Mouse (Mus musculus) embryonic facial prominence, embryonic 13.5 days (tissue): ENCODE measurements at regions not wholly inside any gene's neighbourhood (a gene's known extent, or its start where the extent isn't known, plus 50 kb on each side); places are given as distances from the start of the nearest gene placed in this dataset.

Experiments
- ATAC-seq: fragments of 200-750 bp; cut with Nextera tagmentation; 2 replicates; pipeline ENCODE4 v1.8.0; 2017; ENCODE audit warnings: low read depth; ENCODE audit not compliant: insufficient number of reproducible peaks, insufficient read depth, low FRiP score, low TSS enrichment
- H3K27ac ChIP-seq: fragments of 300-500 bp; sonication (generic); 2 replicates; pipeline ENCODE4 v1.5.1; 2015; ENCODE audit warnings: moderate library complexity, mild to moderate bottlenecking, inconsistent platforms
- H3K27me3 ChIP-seq: fragments of 300-500 bp; sonication (generic); 2 replicates; pipeline ENCODE4 v1.6.1; 2015; ENCODE audit warnings: mild to moderate bottlenecking, inconsistent platforms
- H3K36me3 ChIP-seq: fragments of 300-500 bp; sonication (generic); 2 replicates; pipeline ENCODE4 v1.6.1; 2015; ENCODE audit warnings: mild to moderate bottlenecking, inconsistent platforms
- H3K4me1 ChIP-seq: fragments of 300-500 bp; sonication (generic); 2 replicates; pipeline ENCODE4 v1.6.1; 2015; ENCODE audit warnings: inconsistent platforms
- H3K4me2 ChIP-seq: fragments of 300-500 bp; sonication (generic); 2 replicates; pipeline ENCODE4 v1.6.1; 2015; ENCODE audit warnings: moderate library complexity, mild to moderate bottlenecking, inconsistent platforms
- H3K4me3 ChIP-seq: fragments of 300-500 bp; sonication (generic); 2 replicates; pipeline ENCODE4 v1.5.1; 2015; ENCODE audit warnings: mild to moderate bottlenecking, inconsistent platforms
- H3K9ac ChIP-seq: fragments of 300-500 bp; sonication (generic); 2 replicates; pipeline ENCODE4 v1.6.1; 2015; ENCODE audit warnings: mild to moderate bottlenecking, inconsistent platforms
- H3K9me3 ChIP-seq: fragments of 300-500 bp; sonication (generic); 2 replicates; pipeline ENCODE4 v1.6.1; 2016; ENCODE audit warnings: inconsistent platforms
- WGBS: fragments of 180-500 bp; shearing (Covaris S2); methylation state at CpG from one replicate; pipeline ENCODE4 v1.1.7; 2015; ENCODE audit warnings: mixed read lengths; 5-methylcytosine and 5-hydroxymethylcytosine counted together

DNA sequence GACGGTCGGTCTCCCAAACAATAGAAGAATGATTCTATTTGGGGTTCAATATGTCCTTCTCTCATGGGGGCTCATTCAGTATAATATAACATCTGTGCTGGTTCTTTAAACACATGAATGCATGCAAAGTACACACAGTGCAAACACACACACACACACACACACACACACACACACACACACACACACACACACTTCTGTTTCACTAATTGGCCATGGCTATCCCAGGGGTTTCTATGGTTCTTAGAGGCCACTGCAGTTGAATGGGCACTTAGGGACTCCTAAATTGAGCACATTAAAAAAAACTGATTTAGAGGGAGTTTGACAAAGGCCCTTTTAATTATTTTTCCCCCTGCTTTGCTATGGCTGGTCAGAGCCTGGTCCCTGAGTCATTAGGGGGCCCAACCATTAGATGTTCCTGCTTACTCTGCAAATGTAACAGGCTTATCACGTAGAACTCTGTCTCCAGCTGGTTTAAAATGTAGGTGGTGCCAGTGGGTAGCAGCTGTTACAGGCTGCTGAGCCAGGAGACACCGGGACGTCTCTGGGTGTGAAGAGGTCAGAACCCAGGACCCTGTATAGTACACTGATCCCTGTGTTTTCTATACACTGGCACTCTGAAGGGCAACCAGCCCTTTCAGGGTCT, 82.1 kb upstream of the Tab2 start:
- Histone ChIP-seq H3K9me3 (no peaks in the 10 kb centered on the region), H3K36me3 (no peaks in the 10 kb centered on the region), H3K4me1 (peaks cover 12% of the 10 kb centered on the region; the same call in 1 of the 2 replicates), H3K4me2 (no peak overlapping the region), H3K4me3 (no peak overlapping the region), H3K9ac (no peak overlapping the region), H3K27me3 (no peaks in the 10 kb centered on the region), H3K27ac (no peak overlapping the region)
- 38% methylated on average over 5 of the region's 5 CpGs for WGBS
- no peak for ATAC-seq

DNA sequence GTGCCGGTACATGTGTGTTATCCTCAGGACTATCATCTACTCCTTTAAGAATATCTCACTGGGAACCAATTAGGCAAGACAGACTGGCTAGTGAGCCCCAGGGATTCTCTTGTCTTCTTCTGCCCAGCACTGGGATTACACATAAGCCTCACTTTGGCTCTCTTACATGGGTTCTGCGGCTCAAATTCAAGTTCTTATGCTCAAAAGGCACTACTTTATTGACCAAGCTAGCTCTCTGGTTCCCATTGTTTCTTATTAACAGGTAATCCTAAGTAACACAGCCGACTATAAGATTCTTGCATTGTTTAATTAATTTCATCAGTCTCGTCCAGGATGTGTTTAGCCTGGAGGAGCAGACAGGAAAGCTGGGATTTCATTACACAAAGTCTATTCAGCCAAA, 80.3 kb upstream of the Tab2 start:
- no peaks in the 10 kb centered on the region for H3K36me3 ChIP-seq
- H3K9me3 ChIP-seq = no peaks in the 10 kb centered on the region
- ATAC-seq = no peak
- no peak overlapping the region for H3K27ac ChIP-seq
- H3K4me3 ChIP-seq = no peak overlapping the region
- no peak overlapping the region for H3K4me2 ChIP-seq
- WGBS = 70% methylated on average over 4 of the region's 4 CpGs
- H3K4me1 ChIP-seq = peaks cover 12% of the 10 kb centered on the region; the same call in 1 of the 2 replicates
- H3K27me3 ChIP-seq = no peaks in the 10 kb centered on the region
- no peak overlapping the region for H3K9ac ChIP-seq

DNA sequence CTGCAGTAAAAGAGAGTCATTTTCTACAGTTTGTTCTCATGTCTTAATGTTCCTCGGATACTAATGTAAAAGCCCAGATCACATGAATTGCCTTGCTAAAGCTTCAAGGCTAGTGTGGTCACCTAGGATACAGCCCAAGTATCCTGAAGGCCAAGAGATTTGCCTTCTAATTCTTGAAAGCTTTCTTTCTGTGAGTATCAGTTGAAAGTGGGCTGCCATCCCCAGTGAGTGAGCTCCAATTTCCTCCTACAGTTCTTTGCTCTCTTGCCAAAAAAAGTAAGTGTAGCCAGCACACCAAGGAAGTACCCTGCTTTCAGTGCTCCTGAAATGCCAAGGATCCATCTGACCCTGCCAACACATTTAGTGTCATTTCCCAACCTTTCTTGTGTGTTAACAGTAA, 79.3 kb upstream of the Tab2 start:
- Histone ChIP-seq H3K9me3 (no peaks in the 10 kb centered on the region), H3K4me3 (no peak overlapping the region), H3K27me3 (no peaks in the 10 kb centered on the region), H3K4me1 (peaks cover 12% of the 10 kb centered on the region; the same call in 1 of the 2 replicates), H3K27ac (no peak overlapping the region), H3K4me2 (no peak overlapping the region), H3K36me3 (no peaks in the 10 kb centered on the region), H3K9ac (no peak overlapping the region)
- ATAC-seq = no peak
- 75% methylated on average over 1 of the region's 1 CpGs for WGBS

DNA sequence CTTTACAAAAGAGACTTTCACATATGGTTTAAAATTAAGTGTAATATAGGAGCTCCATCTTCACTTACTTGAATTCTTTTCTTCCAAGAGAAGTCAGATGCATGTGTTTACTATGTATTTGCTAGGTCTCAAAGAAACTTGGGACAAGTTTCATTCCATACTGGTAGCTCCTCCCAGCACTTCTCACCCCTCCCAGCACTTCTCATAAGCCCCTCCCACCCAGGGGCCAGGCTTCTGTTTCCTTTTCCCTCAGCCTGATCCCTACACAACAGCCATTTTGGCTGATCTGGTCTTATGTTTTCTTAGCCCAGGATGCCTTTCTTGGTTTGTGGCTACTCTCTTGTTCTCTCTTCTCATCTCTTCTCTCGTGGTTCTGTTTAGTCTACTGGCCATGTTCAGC, 76.2 kb upstream of the Tab2 start:
- Histone ChIP-seq H3K27ac (no peak overlapping the region), H3K4me1 (peaks cover 16% of the 10 kb centered on the region), H3K9ac (no peak overlapping the region), H3K9me3 (no peaks in the 10 kb centered on the region), H3K27me3 (no peaks in the 10 kb centered on the region), H3K4me3 (no peak overlapping the region), H3K36me3 (no peaks in the 10 kb centered on the region), H3K4me2 (no peak overlapping the region)
- 83% methylated on average over 1 of the region's 1 CpGs for WGBS
- ATAC-seq = no peak

DNA sequence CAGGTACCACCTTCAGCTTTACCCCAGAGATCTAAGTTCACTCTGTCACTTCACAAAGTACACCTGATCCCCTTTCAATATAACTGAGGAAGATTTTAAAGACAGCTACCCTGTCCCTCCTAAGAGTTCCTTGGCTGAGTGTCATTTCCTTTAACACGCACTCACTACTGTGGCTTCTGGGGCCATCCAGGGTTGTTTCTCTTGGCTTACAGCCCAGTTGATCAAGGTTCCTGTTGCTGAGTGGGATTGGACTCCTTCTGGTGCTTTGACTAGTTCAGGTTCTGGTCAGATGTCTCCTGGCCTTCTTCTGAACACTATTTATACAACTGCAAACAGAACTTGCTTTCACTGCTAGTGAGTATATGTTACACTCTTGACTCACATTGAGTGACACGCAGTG, 72.8 kb upstream of the Tab2 start:
- WGBS = 55% methylated on average over 2 of the region's 2 CpGs
- no peaks in the 10 kb centered on the region for H3K36me3 ChIP-seq
- ATAC-seq = no peak
- H3K4me2 ChIP-seq = no peak overlapping the region
- H3K27ac ChIP-seq = no peak overlapping the region
- H3K4me1 ChIP-seq = peaks cover 22% of the 10 kb centered on the region
- no peak overlapping the region for H3K9ac ChIP-seq
- H3K4me3 ChIP-seq = no peak overlapping the region
- H3K27me3 ChIP-seq = no peaks in the 10 kb centered on the region
- H3K9me3 ChIP-seq = no peaks in the 10 kb centered on the region

DNA sequence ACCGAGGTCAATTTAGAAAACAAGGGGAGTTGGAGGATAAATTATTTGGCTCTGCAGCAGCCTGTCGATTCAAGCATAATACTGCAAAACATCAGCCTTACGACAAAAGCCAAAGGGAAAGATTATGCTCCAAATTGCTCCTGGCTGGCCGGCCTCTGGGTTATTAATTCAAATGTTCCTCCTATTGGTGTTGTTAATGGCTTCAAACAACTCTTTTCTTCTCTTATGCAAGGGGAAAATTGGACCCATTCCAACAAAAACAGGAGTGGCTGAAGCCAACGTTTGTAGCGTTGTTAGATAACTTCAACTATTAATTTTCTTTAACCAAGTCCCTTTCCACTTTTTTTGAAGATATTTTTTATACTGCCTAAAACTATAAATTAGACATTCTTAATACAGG, 71.0 kb upstream of the Tab2 start:
- no peak overlapping the region for H3K4me3 ChIP-seq
- H3K36me3 ChIP-seq = no peaks in the 10 kb centered on the region
- no peak overlapping the region for H3K27ac ChIP-seq
- no peaks in the 10 kb centered on the region for H3K9me3 ChIP-seq
- no peak for ATAC-seq
- no peaks in the 10 kb centered on the region for H3K27me3 ChIP-seq
- no peak overlapping the region for H3K4me2 ChIP-seq
- H3K9ac ChIP-seq = no peak overlapping the region
- 23% methylated on average over 6 of the region's 6 CpGs for WGBS
- peaks cover 22% of the 10 kb centered on the region for H3K4me1 ChIP-seq

DNA sequence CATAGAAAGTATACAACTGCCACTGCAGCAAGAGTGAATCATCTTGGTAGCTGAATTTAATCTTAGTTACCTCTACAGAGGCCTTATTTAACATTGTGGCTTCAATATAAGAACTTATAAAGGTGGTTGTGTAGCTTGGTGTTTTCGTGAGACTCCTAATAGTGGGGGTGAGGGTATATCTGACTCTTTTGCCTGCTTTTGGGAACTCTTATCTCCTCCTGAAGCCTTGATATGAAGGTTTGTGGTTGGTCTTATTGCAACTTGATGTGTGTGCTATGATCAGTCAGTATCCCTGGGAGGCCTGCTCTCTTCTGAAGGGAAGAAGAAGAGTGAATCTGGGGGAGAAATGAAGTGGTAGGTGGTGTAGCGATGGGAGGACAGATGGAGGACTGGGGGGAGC, 67.7 kb upstream of the Tab2 start:
- no peak for ATAC-seq
- Histone ChIP-seq H3K9me3 (no peaks in the 10 kb centered on the region), H3K4me1 (peaks cover 20% of the 10 kb centered on the region), H3K9ac (no peak overlapping the region), H3K4me2 (no peak overlapping the region), H3K36me3 (no peaks in the 10 kb centered on the region), H3K4me3 (no peak overlapping the region), H3K27ac (no peak overlapping the region), H3K27me3 (no peaks in the 10 kb centered on the region)
- 81% methylated on average over 2 of the region's 2 CpGs for WGBS

DNA sequence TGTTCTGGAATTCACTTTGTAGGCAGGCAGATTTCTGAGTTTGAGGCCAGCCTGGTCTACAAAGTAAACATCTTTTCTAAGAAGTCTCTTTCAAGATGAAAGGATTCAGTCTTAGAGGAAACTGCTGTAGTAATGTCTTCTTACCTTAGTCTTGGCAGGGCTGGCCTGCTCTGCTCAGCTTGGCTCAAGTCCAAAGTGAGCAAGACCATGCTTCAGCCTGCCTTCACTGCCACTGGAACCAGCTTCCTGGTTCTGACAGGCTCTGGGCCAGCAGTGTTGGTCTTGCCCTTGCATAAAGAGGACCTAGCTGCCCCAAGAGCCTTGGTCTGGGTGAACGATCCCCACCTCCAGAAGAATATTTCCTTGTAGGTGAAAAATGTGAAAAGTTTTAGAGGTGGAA, 65.9 kb upstream of the Tab2 start:
- no peak overlapping the region for H3K4me3 ChIP-seq
- H3K36me3 ChIP-seq = no peaks in the 10 kb centered on the region
- no peak overlapping the region for H3K9ac ChIP-seq
- no peak overlapping the region for H3K4me2 ChIP-seq
- no peaks in the 10 kb centered on the region for H3K9me3 ChIP-seq
- ATAC-seq = no peak
- no peaks in the 10 kb centered on the region for H3K27me3 ChIP-seq
- WGBS = 79% methylated on average over 1 of the region's 1 CpGs
- peaks cover 11% of the 10 kb centered on the region; the same call in 1 of the 2 replicates for H3K4me1 ChIP-seq
- H3K27ac ChIP-seq = no peak overlapping the region

DNA sequence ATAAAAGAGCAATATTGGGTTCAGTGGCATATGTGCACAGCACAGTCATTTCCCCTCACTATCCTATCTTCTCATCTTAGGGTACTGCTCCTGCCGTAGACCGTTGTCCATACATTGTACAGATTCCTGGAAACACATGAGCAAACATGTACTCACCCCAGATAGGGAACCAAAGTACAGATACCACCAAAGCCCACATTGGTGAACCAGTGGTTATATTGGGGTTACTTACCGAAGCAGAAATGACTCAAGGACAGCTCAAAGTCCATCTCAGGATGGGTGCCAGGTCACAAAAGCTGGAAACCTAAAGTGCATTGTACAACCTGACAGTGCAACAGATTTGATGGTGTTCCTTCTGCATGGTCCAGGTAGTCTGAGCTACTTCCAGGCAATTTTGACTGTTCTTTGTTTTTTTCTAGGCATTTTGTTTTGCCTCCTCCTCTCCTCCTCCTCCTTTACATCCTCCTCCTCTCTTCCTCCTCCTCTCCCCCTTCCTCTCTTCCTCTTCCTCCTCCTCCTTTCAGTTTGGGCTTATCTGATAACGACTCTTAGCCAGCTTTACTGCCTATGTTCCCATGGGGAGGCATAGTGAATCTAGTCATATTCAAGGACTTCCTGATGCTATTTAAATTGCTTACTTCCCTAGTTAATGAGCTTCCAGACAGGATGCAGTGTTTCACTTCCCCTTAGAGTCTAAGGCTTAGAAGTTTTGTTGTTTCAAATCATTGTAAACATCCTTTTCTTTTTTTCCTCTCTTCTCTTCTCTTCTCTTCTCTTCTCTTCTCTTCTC, 65.1 kb upstream of the Tab2 start:
- H3K4me2 ChIP-seq = no peak overlapping the region
- H3K4me3 ChIP-seq = no peak overlapping the region
- H3K36me3 ChIP-seq = no peaks in the 10 kb centered on the region
- ATAC-seq = no peak
- H3K9ac ChIP-seq = no peak overlapping the region
- H3K27me3 ChIP-seq = no peaks in the 10 kb centered on the region
- no peaks in the 10 kb centered on the region for H3K9me3 ChIP-seq
- H3K27ac ChIP-seq = no peak overlapping the region
- peaks cover 5% of the 10 kb centered on the region; the same call in 1 of the 2 replicates for H3K4me1 ChIP-seq
- 68% methylated on average over 4 of the region's 4 CpGs for WGBS

DNA sequence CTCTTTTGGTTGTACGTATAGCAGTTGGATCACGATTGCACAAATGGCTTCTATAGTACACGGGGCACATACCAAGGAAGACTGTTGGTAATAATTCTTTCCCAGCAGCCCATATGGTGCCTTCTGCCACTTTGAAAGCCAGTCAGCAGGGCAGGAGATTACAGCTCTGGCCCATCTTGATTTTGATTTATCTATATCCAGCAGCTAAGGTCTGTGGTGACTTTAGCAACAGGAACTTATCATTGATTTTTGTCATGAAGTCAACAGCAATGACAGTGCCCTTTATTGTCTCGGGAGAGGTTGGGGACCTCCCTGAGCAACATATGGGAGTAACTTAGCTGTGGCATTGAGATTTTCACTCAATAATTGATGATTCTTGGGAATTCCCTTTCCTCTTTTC, 64.1 kb upstream of the Tab2 start:
- Histone ChIP-seq H3K36me3 (no peaks in the 10 kb centered on the region), H3K27ac (no peak overlapping the region), H3K27me3 (no peaks in the 10 kb centered on the region), H3K9ac (no peak overlapping the region), H3K9me3 (no peaks in the 10 kb centered on the region), H3K4me3 (no peak overlapping the region), H3K4me2 (no peak overlapping the region), H3K4me1 (peaks cover 5% of the 10 kb centered on the region; the same call in 1 of the 2 replicates)
- no peak for ATAC-seq
- WGBS = 83% methylated on average over 4 of the region's 4 CpGs

DNA sequence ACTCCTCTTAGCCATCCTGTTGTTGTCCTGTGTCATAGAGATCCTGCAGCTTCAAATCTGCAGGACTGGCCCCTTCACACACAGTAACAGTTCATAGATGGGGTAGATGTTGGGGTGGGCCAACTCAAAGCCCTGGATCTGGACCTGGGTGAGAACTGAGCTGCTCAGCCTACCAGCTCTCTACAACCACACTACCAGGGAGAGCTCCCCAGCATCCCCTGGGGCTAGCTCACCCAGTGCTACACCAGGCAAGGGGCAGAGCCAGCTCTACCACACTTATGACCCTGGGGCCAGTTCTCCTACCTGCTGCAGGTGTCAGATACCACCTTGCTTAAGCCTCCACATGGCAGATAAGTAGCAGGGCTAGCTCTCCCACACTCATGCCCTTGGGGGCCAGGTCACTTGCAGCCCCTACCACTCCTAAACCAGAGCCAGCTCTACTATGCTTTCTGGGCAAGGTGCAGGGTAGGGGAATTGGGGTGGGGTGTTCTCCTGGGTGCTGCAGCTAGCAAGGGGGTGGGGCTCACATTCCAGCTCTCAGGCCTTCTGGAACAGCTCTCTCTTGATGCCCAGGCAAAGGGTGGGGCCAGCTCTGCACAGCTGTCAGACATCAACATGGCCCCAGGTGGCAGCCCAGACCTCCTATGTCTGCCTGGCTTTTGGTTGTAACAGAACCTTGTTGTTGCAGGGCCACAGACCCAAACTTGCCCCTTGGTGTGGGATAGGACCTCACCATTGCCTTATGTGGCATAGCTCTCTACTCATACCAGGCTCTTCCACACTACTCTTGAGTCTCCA, 62.4 kb upstream of the Tab2 start:
- Histone ChIP-seq H3K4me3 (no peak overlapping the region), H3K9ac (no peak overlapping the region), H3K27ac (no peak overlapping the region), H3K36me3 (no peaks in the 10 kb centered on the region), H3K9me3 (no peaks in the 10 kb centered on the region), H3K4me1 (peaks cover 5% of the 10 kb centered on the region; the same call in 1 of the 2 replicates), H3K27me3 (no peaks in the 10 kb centered on the region), H3K4me2 (no peak overlapping the region)
- ATAC-seq = no peak
